Mouse (Mus musculus) embryonic fibroblast, embryonic 13.5 days (primary cell): ENCODE data around the gene Olfr524. TPM values are rescaled to one million over a fixed set of nuclear protein-coding genes. Genes with fewer than 3 reads are reported as not detected.

Experiments
- H3K27ac ChIP-seq: 2 replicates; pipeline ENCODE4 v1.5.1; 2012; ENCODE audit warnings: low read length, control low read depth, inconsistent platforms; ENCODE audit not compliant: insufficient read depth
- H3K4me1 ChIP-seq: 2 replicates; pipeline ENCODE4 v1.6.1; 2011; ENCODE audit warnings: low read length; ENCODE audit not compliant: control insufficient read depth, insufficient read depth
- H3K4me3 ChIP-seq: 2 replicates; pipeline ENCODE4 v1.5.1; 2011; ENCODE audit warnings: mild to moderate bottlenecking, control low read depth, low read length; ENCODE audit not compliant: insufficient read depth
- CTCF ChIP-seq: IDR thresholded peaks from 2 replicates; pipeline ENCODE4 v1.5.1; 2011; ENCODE audit warnings: mild to moderate bottlenecking, control low read depth, low read length, moderate library complexity, borderline replicate concordance; ENCODE audit not compliant: insufficient read depth
- POLR2A ChIP-seq: IDR thresholded peaks from 2 replicates; pipeline ENCODE4 v1.6.1; 2011; ENCODE audit warnings: low read depth, mild to moderate bottlenecking, control low read depth, low read length, moderate library complexity
- polyA plus RNA-seq: library from polyadenylated mRNA; stranded (reverse); fragments of >200 nt; gene quantifications from 2 replicates; pipeline ENCODE4 v1.2.4, GENCODE M21; 2011; ENCODE audit warnings: low read depth; ENCODE audit not compliant: missing spikeins, insufficient read length

The Olfr524 gene
- polyA plus RNA-seq, 1 experiment = not detected

- Histone ChIP-seq H3K27ac (no peak overlapping the region), H3K4me3 (no peak overlapping the region), H3K4me1 (no peaks in the 10 kb centered on the region)
- TF ChIP-seq POLR2A (no peak), CTCF (no peak)
These were observed 45.4 kb downstream of the Olfr524 start for GRCm38 (mm10) chr7:140160363-140160762.

GRCm38 (mm10) chr7:140154218-140154927 lies 51.4 kb downstream of the Olfr524 start, which contains the start of gene Sprn:
Sprn (minus strand) TSS chr7:140154877.
- Histone ChIP-seq H3K27ac (no peak within 1 kb of the TSS), H3K4me3 (peak within 1 kb of the TSS; percentile 5; the same call in 1 of the 2 replicates), H3K4me1 (no peaks in the 10 kb centered on the region)
- TF ChIP-seq CTCF (no peak), POLR2A (no peak)

- H3K4me1 ChIP-seq = no peaks in the 10 kb centered on the region
- H3K4me3 ChIP-seq = no peak overlapping the region
- no peak for TF ChIP-seq POLR2A
- no peak for TF ChIP-seq CTCF
- H3K27ac ChIP-seq = no peak overlapping the region
These were observed 51.9 kb downstream of the Olfr524 start for GRCm38 (mm10) chr7:140153829-140154217.

- TF ChIP-seq POLR2A (no peak), CTCF (no peak)
- H3K27ac ChIP-seq = no peak overlapping the region
- no peak overlapping the region for H3K4me3 ChIP-seq
- H3K4me1 ChIP-seq = no peaks in the 10 kb centered on the region
These were observed 52.4 kb downstream of the Olfr524 start for GRCm38 (mm10) chr7:140153383-140153782.

Other genes with a start within 250 kb of the Olfr524 start
- gene 6430531B16Rik, start 227.2 kb downstream of the Olfr524 start, polyA plus RNA-seq = not detected in 2 replicates
- gene Adam8, start 213.4 kb downstream of the Olfr524 start, polyA plus RNA-seq = 9.0 and 17.4 TPM in 2 replicates
- 19.8 and 21.0 TPM in 2 replicates for gene Zfp511, start 169.6 kb downstream of the Olfr524 start, polyA plus RNA-seq
- 29.9 and 38.5 TPM in 2 replicates for gene Tubgcp2, start 169.3 kb downstream of the Olfr524 start, polyA plus RNA-seq
- gene Msx3, start 156.9 kb downstream of the Olfr524 start, polyA plus RNA-seq = not detected in 2 replicates
- gene Caly, start 123.4 kb downstream of the Olfr524 start, polyA plus RNA-seq = not detected in 2 replicates
- gene Prap1, start 112.6 kb downstream of the Olfr524 start, polyA plus RNA-seq = not detected in 2 replicates
- 15.1 and 29.3 TPM in 2 replicates for gene Fuom, start 103.5 kb downstream of the Olfr524 start, polyA plus RNA-seq
- 8.9 and 9.8 TPM in 2 replicates for gene Paox, start 90.2 kb downstream of the Olfr524 start, polyA plus RNA-seq
- 85.2 and 95.9 TPM in 2 replicates for gene Echs1, start 89.5 kb downstream of the Olfr524 start, polyA plus RNA-seq
- 18.0 and 19.7 TPM in 2 replicates for gene Mtg1, start 68.4 kb downstream of the Olfr524 start, polyA plus RNA-seq
- 0.16 TPM in 1 of 2 replicates, not detected in the other for gene Sprn, start 51.1 kb downstream of the Olfr524 start, polyA plus RNA-seq
- not detected in 2 replicates for gene Olfr522, start 41.2 kb downstream of the Olfr524 start, polyA plus RNA-seq
- not detected in 2 replicates for gene Olfr523, start 32.7 kb downstream of the Olfr524 start, polyA plus RNA-seq
- gene Cd163l1, start 12.3 kb upstream of the Olfr524 start, polyA plus RNA-seq = not detected in 2 replicates
- not detected in 2 replicates for gene 5830411N06Rik, start 41.3 kb upstream of the Olfr524 start, polyA plus RNA-seq
- gene Olfr525, start 114.9 kb upstream of the Olfr524 start, polyA plus RNA-seq = not detected in 2 replicates
- not detected in 2 replicates for gene Olfr527, start 128.1 kb upstream of the Olfr524 start, polyA plus RNA-seq
- gene Olfr60, start 155.7 kb upstream of the Olfr524 start, polyA plus RNA-seq = not detected in 2 replicates
- not detected in 2 replicates for gene Olfr530, start 170.4 kb upstream of the Olfr524 start, polyA plus RNA-seq
- not detected in 2 replicates for gene Olfr531, start 197.0 kb upstream of the Olfr524 start, polyA plus RNA-seq
- gene Olfr532, start 215.7 kb upstream of the Olfr524 start, polyA plus RNA-seq = not detected in 2 replicates